Mouse (Mus musculus) midbrain, embryonic 11.5 days (tissue): ENCODE results near the gene Ncl. TPM values are rescaled to one million over a fixed set of nuclear protein-coding genes. Genes with fewer than 3 reads are reported as not detected.

ENCODE experiments used
- ATAC-seq: fragments of 200-750 bp; cut with Nextera tagmentation; 2 replicates; pipeline ENCODE4 v1.8.0; 2017; ENCODE audit warnings: moderate TSS enrichment, moderate library complexity; ENCODE audit not compliant: low FRiP score
- DNase-seq: peaks from one replicate; pipeline ENCODE4 v3.0.0; 2015; ENCODE audit warnings: low spot score; ENCODE audit errors: missing footprints
- H3K27ac ChIP-seq: fragments of 300-500 bp; sonication (generic); 2 replicates; pipeline ENCODE4 v1.5.1; 2014; ENCODE audit warnings: low read depth, low read length
- H3K27me3 ChIP-seq: fragments of 300-500 bp; sonication (generic); 2 replicates; pipeline ENCODE4 v1.6.1; 2014; ENCODE audit warnings: mild to moderate bottlenecking, low read length, moderate library complexity, mixed read lengths; ENCODE audit not compliant: control insufficient read depth, insufficient read depth
- H3K36me3 ChIP-seq: fragments of 300-500 bp; sonication (generic); 2 replicates; pipeline ENCODE4 v1.6.1; 2014; ENCODE audit warnings: mild to moderate bottlenecking, low read length, moderate library complexity, mixed read lengths; ENCODE audit not compliant: control insufficient read depth, insufficient read depth
- H3K4me1 ChIP-seq: fragments of 300-500 bp; sonication (generic); 2 replicates; pipeline ENCODE4 v1.6.1; 2014; ENCODE audit warnings: low read length; ENCODE audit not compliant: control insufficient read depth, insufficient read depth
- H3K4me2 ChIP-seq: fragments of 300-500 bp; sonication (generic); 2 replicates; pipeline ENCODE4 v1.6.1; 2014; ENCODE audit warnings: mild to moderate bottlenecking, moderate library complexity
- H3K4me3 ChIP-seq: fragments of 300-500 bp; sonication (generic); 2 replicates; pipeline ENCODE4 v1.5.1; 2014; ENCODE audit warnings: low read depth, low read length
- H3K9ac ChIP-seq: fragments of 300-500 bp; sonication (generic); 2 replicates; pipeline ENCODE4 v1.6.1; 2014; ENCODE audit warnings: low read length
- H3K9me3 ChIP-seq: fragments of 300-500 bp; sonication (generic); 2 replicates; pipeline ENCODE4 v1.6.1; 2016; ENCODE audit warnings: low read length; ENCODE audit not compliant: control insufficient read depth
- WGBS: fragments of 180-500 bp; shearing (Covaris S2); extraction: QIAGEN DNeasy Blood & Tissue Kit; methylation state at CpG from one replicate; pipeline ENCODE4 v1.1.7; 2014; 5-methylcytosine and 5-hydroxymethylcytosine counted together
- microRNA-seq: library from miRNA; unstranded; fragments of <30 nt; microRNA quantifications from one replicate; pipeline ENCODE4, GENCODE M21; 2017
- polyA plus RNA-seq: library from polyadenylated mRNA; unstranded; fragments of >200 nt; fragmentation: Nextera tagmentation; extraction: Ambion mirVana; gene quantifications from 2 replicates; pipeline ENCODE4 v1.2.1, GENCODE M21; 2014

The Ncl gene
- polyA plus RNA-seq, 1 experiment from 2014 or later = 339 TPM

DNA sequence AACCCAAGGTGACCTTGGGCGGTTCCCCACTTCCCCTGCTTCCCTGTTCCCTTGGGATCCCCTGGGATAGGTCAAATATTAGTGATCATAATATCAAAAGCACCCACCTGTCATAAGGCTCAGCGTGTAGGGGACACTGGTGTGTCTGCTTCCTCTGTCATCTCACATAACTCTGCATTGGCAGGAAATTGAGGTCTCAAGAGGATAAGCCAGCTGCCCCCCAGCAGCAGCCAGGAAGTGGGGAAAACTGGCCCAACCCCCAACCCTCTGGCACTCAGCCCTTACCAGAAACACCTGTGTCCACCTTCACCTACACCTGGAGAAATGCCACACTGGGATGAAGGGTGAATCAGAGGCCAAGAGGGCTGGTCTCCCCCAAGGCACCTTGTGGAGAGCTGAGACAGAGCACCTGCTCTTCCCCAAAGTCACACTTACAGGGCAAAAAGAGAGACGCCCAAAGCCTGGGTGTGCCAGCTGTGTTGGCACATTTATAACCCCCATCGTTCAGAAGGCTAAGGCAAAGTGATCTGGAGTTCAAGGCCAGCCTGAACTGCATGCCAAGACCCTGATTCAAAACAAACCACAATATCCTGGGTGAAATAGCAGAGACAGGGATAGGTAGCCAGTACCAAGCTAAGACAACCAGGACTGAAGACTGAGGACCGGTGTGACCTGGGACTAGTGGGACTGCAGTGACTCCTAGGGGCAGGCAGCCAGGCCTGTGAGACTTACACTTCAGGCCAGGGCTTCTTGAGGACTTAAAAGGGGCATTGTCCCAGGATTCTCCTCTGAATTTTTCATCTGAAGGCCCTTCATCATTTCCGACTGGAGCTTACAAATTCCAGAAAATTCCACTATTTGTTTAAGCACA lies 57.7 kb downstream of the Ncl start:
- Histone ChIP-seq H3K27ac (no peak overlapping the region), H3K36me3 (no peaks in the 10 kb centered on the region), H3K9me3 (no peaks in the 10 kb centered on the region), H3K4me3 (no peak overlapping the region), H3K4me1 (peaks cover 12% of the 10 kb centered on the region), H3K27me3 (peaks cover 36% of the 10 kb centered on the region), H3K9ac (no peak overlapping the region), H3K4me2 (no peak overlapping the region)
- no peak for ATAC-seq
- 48% methylated on average over 6 of the region's 6 CpGs for WGBS
- DNase-seq = no peak

DNA sequence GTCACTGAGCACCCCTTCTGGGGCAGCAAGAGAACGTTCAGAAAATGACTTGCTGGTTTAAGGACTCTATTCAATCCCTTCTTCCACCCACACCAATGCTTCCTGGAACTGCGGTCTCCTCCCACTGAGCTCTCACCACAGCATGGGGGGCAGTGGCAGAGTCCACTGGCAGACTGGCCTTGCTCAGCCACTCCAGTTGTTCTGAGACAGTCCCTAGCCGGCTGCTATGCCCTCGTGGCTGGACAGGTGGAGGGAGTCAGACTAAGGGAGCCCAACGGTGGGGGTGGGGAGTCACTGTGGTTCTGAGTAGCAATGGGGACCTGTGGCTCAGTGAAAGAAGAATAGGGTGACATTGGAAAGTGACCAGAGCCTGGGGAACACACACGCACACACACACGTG lies 58.5 kb downstream of the Ncl start:
- no peak overlapping the region for H3K9ac ChIP-seq
- no peaks in the 10 kb centered on the region for H3K36me3 ChIP-seq
- H3K27ac ChIP-seq = no peak overlapping the region
- H3K4me1 ChIP-seq = peaks cover 12% of the 10 kb centered on the region
- DNase-seq (no peak), ATAC-seq (no peak)
- H3K4me3 ChIP-seq = no peak overlapping the region
- no peaks in the 10 kb centered on the region for H3K9me3 ChIP-seq
- 58% methylated on average over 7 of the region's 7 CpGs for WGBS
- peaks cover 36% of the 10 kb centered on the region for H3K27me3 ChIP-seq
- H3K4me2 ChIP-seq = no peak overlapping the region

DNA sequence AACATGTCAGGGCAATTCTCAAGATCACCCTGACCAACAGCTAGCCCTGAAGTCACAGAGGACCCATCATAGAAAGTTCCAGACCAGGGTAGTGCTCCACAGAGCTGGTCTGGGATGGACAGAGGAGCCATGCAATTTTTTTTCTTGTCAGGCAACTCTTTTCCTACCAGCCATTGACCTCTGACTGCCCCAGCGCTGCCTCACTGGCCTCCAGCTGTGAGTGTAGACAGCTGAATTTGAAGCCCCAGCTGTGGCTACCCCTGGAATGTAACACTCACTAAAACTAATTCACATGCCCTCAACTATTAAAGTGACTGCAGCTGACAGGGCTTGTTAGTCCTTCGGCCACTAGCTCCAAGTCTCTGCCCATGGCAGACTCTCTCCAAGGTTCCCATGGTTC lies 59.1 kb downstream of the Ncl start:
- Histone ChIP-seq H3K4me2 (no peak overlapping the region), H3K27ac (no peak overlapping the region), H3K4me1 (peaks cover 12% of the 10 kb centered on the region), H3K27me3 (peaks cover 35% of the 10 kb centered on the region), H3K4me3 (no peak overlapping the region), H3K9ac (no peak overlapping the region), H3K36me3 (no peaks in the 10 kb centered on the region), H3K9me3 (no peaks in the 10 kb centered on the region)
- 34% methylated on average over 2 of the region's 2 CpGs for WGBS
- ATAC-seq (no peak), DNase-seq (no peak)

Small RNA genes within 50 kb of the gene (microRNA-seq; reads per million reads assigned to microRNA genes)
- 34.1 reads per million, percentile 42 among the genes with 10 or more reads in this experiment for gene mmu-mir-3535

Other genes starting within 250 kb of the Ncl start
- gene Htr2b, start 247.4 kb downstream of the Ncl start, polyA plus RNA-seq = 0.19 and 0.23 TPM in 2 replicates
- 0.40 TPM in 1 of 2 replicates, not detected in the other for gene Gm21972, start 225.8 kb downstream of the Ncl start, polyA plus RNA-seq
- gene Armc9, start 204.6 kb downstream of the Ncl start, polyA plus RNA-seq = 32.3 and 33.8 TPM in 2 replicates
- gene B3gnt7, start 56.6 kb downstream of the Ncl start, polyA plus RNA-seq = 2.0 and 2.5 TPM in 2 replicates
- not detected in 2 replicates for gene Nmur1, start 66.8 kb upstream of the Ncl start, polyA plus RNA-seq
- gene Tex44, start 66.9 kb upstream of the Ncl start, polyA plus RNA-seq = not detected in 2 replicates
- gene Ptma, start 167.3 kb upstream of the Ncl start, polyA plus RNA-seq = 3,090 and 3,352 TPM in 2 replicates
- 94.3 and 98.3 TPM in 2 replicates for gene Pde6d, start 223.2 kb upstream of the Ncl start, polyA plus RNA-seq
- gene Cops7b, start 223.5 kb upstream of the Ncl start, polyA plus RNA-seq = 54.1 and 54.8 TPM in 2 replicates